Mouse (Mus musculus): ENCODE measurements around the gene Il3ra.

The Il3ra gene

GRCm38 (mm10) chr14:14355360-14355646 lies 9.2 kb downstream of the Il3ra start:
- DNase-seq (ENCODE audit: low spot score), result no peak

- DNase-seq (ENCODE audit: low spot score), result no peak
These were observed 49.5 kb downstream of the Il3ra start for GRCm38 (mm10) chr14:14395535-14395934.

- no peak for DNase-seq (ENCODE audit: low spot score)
These were observed 54.9 kb downstream of the Il3ra start, which contains the start of gene Olfr721-ps1 for GRCm38 (mm10) chr14:14400998-14401397. Gene Olfr721-ps1 (plus strand): TSS chr14:14401298.
